Mouse (Mus musculus): ENCODE results near the gene Efl1.

The Efl1 gene

DNA sequence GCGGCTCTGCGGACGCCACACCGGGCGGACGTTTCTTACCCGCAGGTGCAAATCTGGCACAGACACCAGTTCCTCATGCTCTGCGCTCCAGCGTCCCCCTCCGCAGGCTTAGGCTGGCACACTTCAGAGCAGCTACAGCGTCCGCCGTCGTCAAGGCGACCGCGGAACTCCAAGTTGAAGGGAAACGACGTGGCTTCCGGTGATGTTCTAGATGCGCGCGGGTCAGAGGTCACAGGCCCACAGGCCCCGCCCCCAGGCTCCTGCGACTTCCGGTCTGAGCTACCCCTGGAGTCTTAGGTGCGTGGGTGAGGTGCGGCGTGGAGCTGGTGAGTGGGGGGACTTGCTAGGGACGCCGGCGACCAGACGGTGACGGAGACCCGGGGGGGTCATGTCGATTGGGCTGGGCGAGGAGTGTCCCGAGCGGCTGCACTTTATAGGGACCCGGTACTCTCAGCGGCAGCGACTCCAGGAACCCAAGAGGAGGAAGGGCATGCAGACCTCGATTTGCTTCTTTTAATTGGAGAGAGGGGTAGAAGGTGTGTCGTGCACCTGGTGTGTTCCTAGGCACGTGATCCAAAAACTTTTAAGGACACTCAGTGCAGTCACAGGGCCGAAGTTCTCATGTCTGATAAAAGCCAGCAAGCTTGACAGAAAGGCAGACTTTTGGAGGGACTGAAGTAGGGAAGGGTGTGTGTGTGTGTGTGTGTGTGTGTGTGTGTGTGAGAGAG is at the start of gene Efl1, which contains the start of gene Saxo2:
TSS of gene Efl1 (plus strand) at position 262 of the 728 bp plus-strand sequence.
TSS of gene Saxo2 (minus strand) at position 176 of the 728 bp plus-strand sequence.
- peak; percentile 94 for DNase-seq

GRCm38 (mm10) chr7:82602008-82602407 is 46.4 kb upstream of the Efl1 start:
- DNase-seq, result no peak

DNA sequence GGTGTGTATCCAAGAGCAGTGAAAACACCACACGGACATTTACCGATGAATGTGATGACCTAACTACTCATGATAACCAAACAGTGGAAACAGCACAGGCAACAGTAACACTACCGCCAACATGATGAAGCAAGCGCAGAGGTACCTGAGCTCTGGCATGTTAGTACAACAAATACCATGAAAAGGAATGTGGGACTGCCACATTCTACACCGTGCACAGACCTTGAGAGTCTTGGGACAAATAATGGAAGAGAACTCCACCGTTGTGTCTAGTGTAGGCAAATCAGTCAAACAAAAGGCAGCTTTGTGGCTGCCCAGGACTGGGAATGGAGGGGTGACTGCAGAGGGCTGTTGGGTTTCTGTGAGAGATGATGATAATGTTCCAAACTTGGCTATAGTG is 43.0 kb upstream of the Efl1 start:
- DNase-seq, result no peak

- DNase-seq, result no peak
These were observed 38.8 kb upstream of the Efl1 start for GRCm38 (mm10) chr7:82609629-82610028.

- no peak for DNase-seq
These were observed 23.1 kb upstream of the Efl1 start for GRCm38 (mm10) chr7:82625342-82625741.

- no peak for DNase-seq
These were observed 1.2 kb upstream of the Efl1 start for GRCm38 (mm10) chr7:82647183-82647582.

- DNase-seq, result no peak
These were observed 505 bp upstream of the Efl1 start for GRCm38 (mm10) chr7:82647909-82648308.

GRCm38 (mm10) chr7:82649081-82649445 is 649 bp downstream of the Efl1 start:
- no peak for DNase-seq

DNA sequence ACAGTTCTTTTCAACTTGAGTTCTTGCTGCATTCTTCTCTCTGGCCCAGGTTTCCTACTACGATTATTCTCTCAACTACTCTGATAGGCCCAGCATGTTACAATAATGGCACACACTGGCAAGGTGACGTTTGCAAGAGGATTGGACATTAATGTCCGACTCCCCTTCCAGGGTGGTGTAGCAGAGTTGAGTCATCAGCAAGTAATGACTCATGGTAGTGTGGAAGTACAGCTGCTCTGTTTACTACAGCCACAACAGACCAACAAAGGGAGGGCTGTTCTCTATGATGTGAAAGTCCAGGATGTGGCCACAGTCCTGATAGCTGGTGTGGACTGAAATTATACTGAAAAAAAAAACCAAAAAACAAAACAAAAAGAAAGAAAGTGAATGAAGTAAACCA is 16.2 kb downstream of the Efl1 start:
- no peak for DNase-seq

- no peak for DNase-seq
These were observed 27.6 kb downstream of the Efl1 start for GRCm38 (mm10) chr7:82676001-82676400.

- no peak for DNase-seq
These were observed 28.4 kb downstream of the Efl1 start for GRCm38 (mm10) chr7:82676834-82677233.

- no peak for DNase-seq
These were observed 31.5 kb downstream of the Efl1 start for GRCm38 (mm10) chr7:82679901-82680300.

GRCm38 (mm10) chr7:82688736-82689135 is 40.3 kb downstream of the Efl1 start:
- no peak for DNase-seq

DNA sequence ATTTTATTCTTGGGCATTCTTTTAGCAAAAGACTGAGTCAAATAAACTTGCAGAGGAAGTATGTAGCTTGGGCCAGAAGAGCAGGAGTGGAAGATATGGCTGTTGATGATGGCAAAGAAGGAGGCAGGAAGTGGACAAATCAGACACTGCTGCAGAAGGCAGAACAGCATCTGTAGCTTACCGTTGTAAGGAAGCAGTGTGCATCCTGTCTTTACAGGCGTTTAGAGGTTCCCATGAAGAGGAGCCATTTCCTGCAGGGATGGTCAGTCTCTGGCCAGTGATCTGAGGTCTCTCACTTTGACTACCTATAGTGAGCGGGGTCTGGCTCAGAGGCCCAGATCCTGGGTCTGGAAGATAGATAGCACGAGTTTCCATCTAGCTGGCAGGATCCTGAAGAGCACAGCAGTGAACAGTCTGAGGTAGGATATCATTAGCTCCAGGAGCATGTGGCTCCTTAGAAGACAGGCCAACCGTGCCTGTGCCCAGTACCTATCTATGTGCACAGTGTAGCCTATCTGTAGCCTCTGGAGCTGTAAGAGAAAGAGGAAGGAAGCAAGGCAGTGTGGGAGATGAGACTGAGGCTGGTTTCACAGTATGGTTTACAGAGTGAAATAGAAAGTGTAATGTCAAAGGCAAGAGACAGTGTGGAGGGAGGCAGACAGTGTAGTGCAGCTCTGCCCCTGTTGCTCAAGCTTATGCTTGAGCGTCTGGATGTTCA is 42.8 kb downstream of the Efl1 start:
- no peak for DNase-seq

GRCm38 (mm10) chr7:82697668-82698067 is 49.3 kb downstream of the Efl1 start:
- no peak for DNase-seq

GRCm38 (mm10) chr7:82698968-82699367 is 50.6 kb downstream of the Efl1 start:
- DNase-seq, result no peak

DNA sequence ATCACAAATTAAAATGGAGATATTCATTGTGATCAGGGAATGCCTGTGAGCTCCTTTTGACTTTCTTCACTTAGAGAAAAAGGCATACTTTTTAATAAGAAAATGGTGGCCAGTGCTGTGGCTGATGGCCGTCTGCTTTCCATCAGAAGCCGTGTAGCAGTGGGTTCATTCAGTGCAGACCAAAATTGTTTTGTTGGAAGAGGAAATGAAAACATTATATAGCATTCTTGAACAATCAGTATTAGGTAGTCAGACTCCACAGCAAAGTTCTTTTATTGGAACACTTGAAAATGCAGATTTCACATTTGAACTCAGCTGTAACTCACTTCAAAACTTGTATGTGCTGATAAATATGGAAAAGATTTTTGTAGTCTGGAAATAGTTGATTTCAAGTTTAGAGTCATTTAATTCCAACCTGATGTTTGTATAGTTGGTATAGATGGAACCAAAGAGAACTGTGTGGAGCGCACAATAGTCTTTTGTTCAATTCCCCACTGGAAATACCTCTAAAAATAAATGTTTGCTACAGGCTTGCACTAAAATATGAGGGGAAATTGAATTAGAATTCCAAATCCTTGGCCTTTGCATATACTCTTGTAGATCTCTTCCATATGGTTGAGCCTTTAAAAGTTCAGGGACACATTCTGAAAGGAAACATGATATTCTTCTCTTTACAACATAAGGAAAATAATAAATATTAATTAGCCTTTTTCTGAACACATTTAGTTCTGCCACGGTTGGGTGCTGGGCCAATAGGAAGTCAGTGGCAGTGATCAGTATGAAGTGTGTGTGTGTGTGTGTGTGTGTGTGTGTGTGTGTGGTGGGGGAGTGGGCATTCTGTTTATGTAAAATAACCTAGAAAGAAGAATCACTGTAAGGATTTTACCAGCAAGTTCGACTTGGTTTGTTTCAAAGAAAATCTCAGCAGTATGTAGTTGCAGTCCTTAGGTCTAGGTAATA is 54.2 kb downstream of the Efl1 start:
- no peak for DNase-seq

- no peak for DNase-seq
These were observed 60.8 kb downstream of the Efl1 start for GRCm38 (mm10) chr7:82709172-82709571.

DNA sequence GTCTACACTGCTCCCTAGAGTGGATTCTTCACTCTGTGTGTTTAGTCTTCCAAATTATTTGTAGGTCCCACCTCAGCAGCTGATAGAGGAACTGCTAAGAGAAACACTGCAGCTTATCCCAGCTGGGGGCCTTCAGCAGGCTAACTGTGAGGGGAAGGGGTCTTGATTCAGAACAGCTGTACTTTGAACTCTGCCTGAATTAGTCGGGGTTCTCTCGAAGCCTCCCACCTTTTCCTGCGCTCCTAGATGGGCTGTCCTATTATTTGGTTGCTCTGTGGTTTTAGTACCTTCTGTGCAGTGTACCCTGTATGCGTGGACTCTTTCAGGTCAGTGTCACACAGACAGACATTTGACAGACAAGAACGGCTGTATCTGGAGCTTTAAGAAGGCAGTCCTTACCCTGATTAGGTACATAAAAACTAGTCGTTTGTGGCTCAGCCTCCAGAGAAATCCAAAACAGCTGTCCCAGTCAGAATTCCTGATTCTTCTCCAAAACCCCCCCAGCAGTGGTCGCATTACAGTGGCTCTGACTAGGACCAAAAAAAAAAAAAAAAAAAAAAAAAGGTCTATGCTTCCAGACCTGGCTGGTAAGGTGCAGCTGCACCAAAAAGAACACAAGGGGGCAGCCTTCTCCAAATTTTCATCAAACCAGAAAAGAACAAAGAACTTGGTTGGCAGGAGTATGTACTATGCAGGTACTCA is 66.9 kb downstream of the Efl1 start:
- peak; percentile 21 for DNase-seq

- DNase-seq, result no peak
These were observed 67.6 kb downstream of the Efl1 start for GRCm38 (mm10) chr7:82715912-82716601.

- DNase-seq, result no peak
These were observed 70.9 kb downstream of the Efl1 start for GRCm38 (mm10) chr7:82719285-82719684.

- DNase-seq, result no peak
These were observed 71.3 kb downstream of the Efl1 start for GRCm38 (mm10) chr7:82719740-82720139.

All from cerebellum, adult 11-12 months (tissue).